Mouse (Mus musculus) forebrain, postnatal 0 days (tissue): ENCODE results near the gene Arap2. TPM values are rescaled to one million over a fixed set of nuclear protein-coding genes. Genes with fewer than 3 reads are reported as not detected.
A peak's percentile ranks its signal among the peaks of the same experiment; 100 is the strongest.

Experiments used
- ATAC-seq: fragments of 200-750 bp; cut with Nextera tagmentation; 2 replicates; pipeline ENCODE4 v1.8.0; 2017; ENCODE audit warnings: mild to moderate bottlenecking, moderate library complexity
- DNase-seq: peaks from one replicate; pipeline ENCODE4 v3.0.0-alpha.2; 2015
- H3K27ac ChIP-seq: fragments of 300-500 bp; sonication (generic); 2 replicates; pipeline ENCODE4 v1.5.1; 2014; ENCODE audit warnings: low read depth, mild to moderate bottlenecking, antibody characterized with exemption, low read length, moderate library complexity, mixed read lengths
- H3K27me3 ChIP-seq: fragments of 300-500 bp; sonication (generic); 2 replicates; pipeline ENCODE4 v1.6.1; 2014; ENCODE audit warnings: mild to moderate bottlenecking, low read length, mixed read lengths; ENCODE audit not compliant: insufficient read depth
- H3K36me3 ChIP-seq: fragments of 300-500 bp; sonication (generic); 2 replicates; pipeline ENCODE4 v1.6.1; 2014; ENCODE audit warnings: mild to moderate bottlenecking, moderate library complexity; ENCODE audit not compliant: insufficient read depth
- H3K4me1 ChIP-seq: fragments of 300-500 bp; sonication (generic); 2 replicates; pipeline ENCODE4 v1.6.1; 2014; ENCODE audit warnings: antibody characterized with exemption; ENCODE audit not compliant: insufficient read depth
- H3K4me2 ChIP-seq: fragments of 300-500 bp; sonication (generic); 2 replicates; pipeline ENCODE4 v1.6.1; 2014; ENCODE audit warnings: low read depth, mild to moderate bottlenecking, moderate library complexity
- H3K4me3 ChIP-seq: fragments of 300-500 bp; sonication (generic); 2 replicates; pipeline ENCODE4 v1.5.1; 2014; ENCODE audit warnings: low read depth, low read length, mixed read lengths
- H3K9ac ChIP-seq: fragments of 300-500 bp; sonication (generic); 2 replicates; pipeline ENCODE4 v1.6.1; 2014; ENCODE audit warnings: mild to moderate bottlenecking
- H3K9me3 ChIP-seq: fragments of 300-500 bp; sonication (generic); 2 replicates; pipeline ENCODE4 v1.6.1; 2016; ENCODE audit warnings: low read length
- CTCF ChIP-seq: sonication (generic); IDR thresholded peaks from 2 replicates; pipeline ENCODE4 v1.5.1; 2016; ENCODE audit warnings: antibody characterized with exemption, control low read depth, low read depth
- WGBS: fragments of 180-500 bp; shearing (Covaris S2); extraction: QIAGEN DNeasy Blood & Tissue Kit; methylation state at CpG from one replicate; pipeline ENCODE4 v1.1.7; 2014; 5-methylcytosine and 5-hydroxymethylcytosine counted together
- polyA plus RNA-seq: library from polyadenylated mRNA; unstranded; fragments of >200 nt; fragmentation: Nextera tagmentation; extraction: Ambion mirVana; gene quantifications from 2 replicates; pipeline ENCODE4 v1.2.1, GENCODE M21; 2015
- total RNA-seq: library from RNA; depleted of rRNA; stranded (reverse); fragments of >200 nt; gene quantifications from 2 replicates; pipeline ENCODE4 v1.2.3, GENCODE M21; 2014

Arap2 gene
- total and polyA plus RNA-seq, 2 experiments from 2014 or later, result 8.4 to 18.8 TPM

- H3K4me2 ChIP-seq, result no peak overlapping the region
- DNase-seq, result no peak
- WGBS, result 100% methylated on average over 1 of the region's 1 CpGs
These were observed 50.0 kb downstream of the Arap2 start for GRCm38 (mm10) chr5:62715977-62716376.

GRCm38 (mm10) chr5:62715436-62715835 is 50.5 kb downstream of the Arap2 start:
- WGBS, result 79% methylated on average over 4 of the region's 4 CpGs

More at GRCm38 (mm10) chr5:62715977-62716376, 50.0 kb downstream of the Arap2 start:
- Histone ChIP-seq H3K27ac (no peak overlapping the region), H3K9ac (no peak overlapping the region), H3K9me3 (no peaks in the 10 kb centered on the region), H3K4me3 (no peak overlapping the region), H3K36me3 (no peaks in the 10 kb centered on the region), H3K4me1 (no peaks in the 10 kb centered on the region), H3K27me3 (no peaks in the 10 kb centered on the region)
- ATAC-seq, result no peak
- TF ChIP-seq CTCF, result no peak

GRCm38 (mm10) chr5:62710955-62711354 is 55.0 kb downstream of the Arap2 start:
- H3K4me1 ChIP-seq, result no peaks in the 10 kb centered on the region
- H3K9ac ChIP-seq, result no peak overlapping the region
- no peaks in the 10 kb centered on the region for H3K36me3 ChIP-seq
- no peaks in the 10 kb centered on the region for H3K27me3 ChIP-seq
- no peak for TF ChIP-seq CTCF
- no peak for ATAC-seq
- no peaks in the 10 kb centered on the region for H3K9me3 ChIP-seq
- H3K27ac ChIP-seq, result no peak overlapping the region
- 90% methylated on average over 6 of the region's 6 CpGs for WGBS
- no peak for DNase-seq
- no peak overlapping the region for H3K4me2 ChIP-seq
- no peak overlapping the region for H3K4me3 ChIP-seq

More at GRCm38 (mm10) chr5:62715436-62715835, 50.5 kb downstream of the Arap2 start:
- no peak for TF ChIP-seq CTCF
- Histone ChIP-seq H3K27ac (no peak overlapping the region), H3K4me3 (no peak overlapping the region), H3K9ac (no peak overlapping the region), H3K27me3 (no peaks in the 10 kb centered on the region), H3K4me1 (no peaks in the 10 kb centered on the region), H3K9me3 (no peaks in the 10 kb centered on the region), H3K4me2 (no peak overlapping the region), H3K36me3 (no peaks in the 10 kb centered on the region)
- ATAC-seq (no peak), DNase-seq (no peak)

- Histone ChIP-seq H3K4me2 (no peak overlapping the region), H3K9me3 (no peaks in the 10 kb centered on the region), H3K4me1 (no peaks in the 10 kb centered on the region), H3K36me3 (no peaks in the 10 kb centered on the region), H3K27ac (no peak overlapping the region), H3K9ac (no peak overlapping the region), H3K27me3 (no peaks in the 10 kb centered on the region), H3K4me3 (no peak overlapping the region)
- peak; percentile 84 for DNase-seq
- ATAC-seq, result peak; percentile 97
- 15% methylated on average over 7 of the region's 7 CpGs for WGBS
- peak; percentile 89 for TF ChIP-seq CTCF
These were observed 59.1 kb downstream of the Arap2 start for GRCm38 (mm10) chr5:62706900-62707299.

GRCm38 (mm10) chr5:62689965-62690364 is 76.0 kb downstream of the Arap2 start:
- Histone ChIP-seq H3K36me3 (no peaks in the 10 kb centered on the region), H3K27ac (no peak overlapping the region), H3K4me2 (no peak overlapping the region), H3K4me1 (no peaks in the 10 kb centered on the region), H3K27me3 (no peaks in the 10 kb centered on the region), H3K4me3 (no peak overlapping the region), H3K9ac (no peak overlapping the region), H3K9me3 (no peaks in the 10 kb centered on the region)
- DNase-seq, result no peak
- ATAC-seq, result no peak
- 30% methylated on average over 4 of the region's 4 CpGs for WGBS
- no peak for TF ChIP-seq CTCF

GRCm38 (mm10) chr5:62683751-62684150 is 82.2 kb downstream of the Arap2 start:
- Histone ChIP-seq H3K36me3 (no peaks in the 10 kb centered on the region), H3K27ac (no peak overlapping the region), H3K4me3 (no peak overlapping the region), H3K4me2 (no peak overlapping the region), H3K9me3 (no peaks in the 10 kb centered on the region), H3K9ac (no peak overlapping the region), H3K27me3 (no peaks in the 10 kb centered on the region), H3K4me1 (no peaks in the 10 kb centered on the region)
- ATAC-seq (no peak), DNase-seq (no peak)
- no peak for TF ChIP-seq CTCF
- 63% methylated on average over 3 of the region's 3 CpGs for WGBS

- H3K9ac ChIP-seq, result no peak overlapping the region
- H3K27me3 ChIP-seq, result no peaks in the 10 kb centered on the region
- no peaks in the 10 kb centered on the region for H3K4me1 ChIP-seq
- WGBS, result 26% methylated on average over 3 of the region's 3 CpGs
- DNase-seq (no peak), ATAC-seq (no peak)
- no peak overlapping the region for H3K27ac ChIP-seq
- no peak overlapping the region for H3K4me2 ChIP-seq
- no peak overlapping the region for H3K4me3 ChIP-seq
- TF ChIP-seq CTCF, result no peak
- no peaks in the 10 kb centered on the region for H3K9me3 ChIP-seq
- no peaks in the 10 kb centered on the region for H3K36me3 ChIP-seq
These were observed 82.8 kb downstream of the Arap2 start for GRCm38 (mm10) chr5:62683207-62683606.
